Mouse (Mus musculus) cerebellum, postnatal 10 days (tissue): ENCODE results near the gene Thap4.

Experiments used
- DNase-seq, 2 experiments: peaks; one replicate each; pipeline ENCODE4 v3.0.0; 2021; ENCODE audit warnings: mixed read lengths in 2 of 2

Thap4 gene

GRCm38 (mm10) chr1:93741987-93742386, 12.7 kb downstream of the Thap4 start:
- no peak for DNase-seq

- DNase-seq, result no peak
Measured at GRCm38 (mm10) chr1:93740671-93741070, 14.0 kb downstream of the Thap4 start.

GRCm38 (mm10) chr1:93737711-93738110, 17.0 kb downstream of the Thap4 start:
- no peak for DNase-seq

GRCm38 (mm10) chr1:93735859-93736258, 18.8 kb downstream of the Thap4 start:
- DNase-seq, result no peak

GRCm38 (mm10) chr1:93731880-93732281, 22.8 kb downstream of the Thap4 start:
- DNase-seq, result peak in 1 of 2 experiments; percentile 38

- DNase-seq, result peak; percentile 20 to 27
Measured at GRCm38 (mm10) chr1:93731103-93731502, 23.6 kb downstream of the Thap4 start.

GRCm38 (mm10) chr1:93726974-93727373, 27.7 kb downstream of the Thap4 start:
- peak; percentile 85 for DNase-seq

GRCm38 (mm10) chr1:93726116-93726515, 28.5 kb downstream of the Thap4 start:
- peak in 1 of 2 experiments; percentile 17 for DNase-seq

GRCm38 (mm10) chr1:93725665-93726064, 29.0 kb downstream of the Thap4 start:
- no peak for DNase-seq

GRCm38 (mm10) chr1:93724623-93725022, 30.0 kb downstream of the Thap4 start:
- no peak for DNase-seq

GRCm38 (mm10) chr1:93721557-93721956, 33.1 kb downstream of the Thap4 start:
- DNase-seq, result no peak

- no peak for DNase-seq
Measured at GRCm38 (mm10) chr1:93716166-93716565, 38.5 kb downstream of the Thap4 start.

- DNase-seq, result no peak
Measured at GRCm38 (mm10) chr1:93705389-93705788, 49.3 kb downstream of the Thap4 start.

- DNase-seq, result peak; percentile 60 to 65
Measured at GRCm38 (mm10) chr1:93704341-93704740, 50.3 kb downstream of the Thap4 start.

GRCm38 (mm10) chr1:93703472-93704048, 51.1 kb downstream of the Thap4 start:
- DNase-seq, result no peak

- no peak for DNase-seq
Measured at GRCm38 (mm10) chr1:93702106-93702505, 52.6 kb downstream of the Thap4 start.

GRCm38 (mm10) chr1:93699159-93699558, 55.5 kb downstream of the Thap4 start:
- no peak for DNase-seq

GRCm38 (mm10) chr1:93697317-93697716, 57.3 kb downstream of the Thap4 start:
- DNase-seq, result no peak

GRCm38 (mm10) chr1:93694966-93695365, 59.7 kb downstream of the Thap4 start:
- DNase-seq, result peak; percentile 67 to 72

- DNase-seq, result no peak
Measured at GRCm38 (mm10) chr1:93693943-93694342, 60.7 kb downstream of the Thap4 start.

GRCm38 (mm10) chr1:93693502-93693901, 61.2 kb downstream of the Thap4 start:
- DNase-seq, result no peak

- no peak for DNase-seq
Measured at GRCm38 (mm10) chr1:93692773-93693172, 61.9 kb downstream of the Thap4 start.

- no peak for DNase-seq
Measured at GRCm38 (mm10) chr1:93691786-93692357, 62.8 kb downstream of the Thap4 start.

- DNase-seq, result no peak
Measured at GRCm38 (mm10) chr1:93691106-93691505, 63.6 kb downstream of the Thap4 start.
